Mouse (Mus musculus) spleen, adult 12 weeks (tissue): ENCODE measurements around the gene 1700013G24Rik.
"Not testable (repeated sequence)": the region's sequence is repeated elsewhere in the genome, so short reads cannot be mapped to it uniquely, and the experiment has no call there.

Experiments used
- DNase-seq: peaks from one replicate; pipeline ENCODE4 v3.0.0; 2022; ENCODE audit warnings: low spot score

1700013G24Rik gene

GRCm38 (mm10) chr4:137453234-137453767 is at the start of gene 1700013G24Rik:
Gene 1700013G24Rik (plus strand): TSS chr4:137453284.
- no peak for DNase-seq

DNA sequence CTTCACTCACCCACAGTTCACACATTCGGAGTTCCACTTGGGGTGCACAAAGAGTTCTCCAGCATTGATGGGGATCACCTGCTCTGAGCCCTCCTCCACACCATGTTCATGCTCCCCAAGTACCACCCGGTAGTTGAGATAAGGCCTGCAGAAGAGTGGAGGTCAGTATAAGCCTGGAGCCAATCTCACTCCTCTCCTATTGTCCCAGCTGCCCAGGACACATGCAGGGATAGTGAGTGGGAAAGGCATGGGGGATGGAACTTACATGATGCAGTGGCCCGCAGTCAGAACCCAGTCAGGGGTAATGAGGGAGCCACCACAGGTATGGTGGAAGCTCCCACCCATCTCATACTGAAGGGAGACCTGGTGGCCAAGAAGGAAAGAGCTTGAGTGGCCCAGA is 47.5 kb upstream of the 1700013G24Rik start:
- DNase-seq: no peak

- no peak for DNase-seq
Measured at GRCm38 (mm10) chr4:137409691-137410090, 43.4 kb upstream of the 1700013G24Rik start, which contains the start of gene Cela3a. Gene Cela3a (minus strand): TSS chr4:137409791.

DNA sequence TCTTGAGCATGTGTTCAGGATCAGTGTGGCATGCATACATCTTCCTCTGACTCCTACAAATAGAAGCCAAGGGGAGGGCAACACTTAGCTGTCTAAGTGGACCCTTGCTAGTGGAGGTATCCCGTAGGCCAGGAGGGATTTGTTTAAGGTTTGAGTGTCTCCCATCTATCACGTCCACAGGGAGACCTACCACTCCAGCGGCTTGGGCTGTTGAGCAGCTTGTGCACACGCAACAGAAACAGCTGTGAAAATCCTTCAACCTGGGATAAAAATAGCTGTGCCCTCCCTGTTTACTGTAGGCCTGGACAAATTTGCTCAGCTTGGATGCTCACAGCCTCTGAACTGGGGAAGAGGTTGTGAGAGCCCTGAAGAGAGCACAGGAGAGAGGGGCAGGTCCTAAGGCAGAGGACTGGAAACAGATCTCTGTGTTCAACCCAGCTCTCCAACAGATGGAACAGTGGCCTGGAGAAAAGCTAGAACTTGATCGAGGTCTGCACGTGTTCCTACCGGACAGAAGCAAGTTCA is 40.8 kb upstream of the 1700013G24Rik start:
- DNase-seq: not testable (repeated sequence)

DNA sequence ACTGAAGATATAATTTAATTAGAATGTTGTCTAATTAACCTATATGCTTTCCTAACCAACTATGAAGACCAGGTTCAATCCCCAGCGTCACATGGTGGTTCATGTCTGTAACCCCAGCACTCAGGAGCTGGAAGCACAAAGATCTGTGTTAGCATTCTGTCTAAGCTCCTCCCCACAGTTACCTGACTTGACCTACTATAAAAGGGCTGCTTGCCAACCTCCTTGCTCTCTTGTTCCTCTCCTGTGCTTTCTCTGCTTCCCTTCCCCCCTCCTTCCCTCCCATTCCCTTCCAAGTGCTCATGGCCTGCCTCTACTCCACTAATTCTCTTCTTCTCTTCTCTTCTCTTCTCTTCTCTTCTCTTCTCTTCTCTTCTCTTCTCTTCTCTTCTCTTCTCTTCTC is 38.1 kb upstream of the 1700013G24Rik start:
- DNase-seq: no peak

- no peak for DNase-seq
Measured at GRCm38 (mm10) chr4:137417712-137418564, 35.1 kb upstream of the 1700013G24Rik start.

GRCm38 (mm10) chr4:137430502-137430901 is 22.6 kb upstream of the 1700013G24Rik start, which contains the start of gene Cela3b:
Gene Cela3b (minus strand): TSS chr4:137430540.
- DNase-seq: no peak

DNA sequence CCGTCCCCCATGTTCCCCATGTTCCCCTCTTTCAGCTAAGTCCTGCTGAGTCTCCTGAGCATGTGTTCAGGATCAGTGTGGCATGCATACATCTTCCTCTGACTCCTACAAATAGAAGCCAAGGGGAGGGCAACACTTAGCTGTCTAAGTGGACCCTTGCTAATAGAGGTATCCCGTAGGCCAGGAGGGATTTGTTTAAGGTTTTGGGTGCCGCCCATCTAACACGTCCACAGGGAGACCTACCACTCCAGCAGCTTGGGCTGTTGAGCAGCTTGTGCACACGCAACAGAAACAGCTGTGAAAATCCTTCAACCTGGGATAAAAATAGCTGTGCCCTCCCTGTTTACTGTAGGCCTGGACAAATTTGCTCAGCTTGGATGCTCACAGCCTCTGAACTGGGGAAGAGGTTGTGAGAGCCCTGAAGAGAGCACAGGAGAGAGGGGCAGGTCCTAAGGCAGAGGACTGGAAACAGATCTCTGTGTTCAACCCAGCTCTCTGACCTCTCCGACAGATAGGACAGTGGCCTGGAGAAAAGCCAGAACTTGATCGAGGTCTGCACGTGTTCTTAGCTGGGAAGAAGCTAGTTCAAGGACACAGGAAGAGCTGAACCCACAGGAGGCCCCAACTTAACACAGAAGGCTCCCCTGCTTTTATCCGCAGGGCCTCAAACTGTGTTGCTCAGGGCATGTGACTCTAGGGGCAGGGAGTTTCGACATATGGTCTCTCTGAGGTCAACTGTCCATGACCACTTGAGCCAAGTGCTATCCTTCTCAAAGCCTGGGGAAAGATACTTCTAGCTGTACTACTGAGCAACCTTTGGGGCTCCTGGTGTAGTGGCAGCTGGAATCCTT is 20.2 kb upstream of the 1700013G24Rik start:
- not testable (repeated sequence) for DNase-seq

DNA sequence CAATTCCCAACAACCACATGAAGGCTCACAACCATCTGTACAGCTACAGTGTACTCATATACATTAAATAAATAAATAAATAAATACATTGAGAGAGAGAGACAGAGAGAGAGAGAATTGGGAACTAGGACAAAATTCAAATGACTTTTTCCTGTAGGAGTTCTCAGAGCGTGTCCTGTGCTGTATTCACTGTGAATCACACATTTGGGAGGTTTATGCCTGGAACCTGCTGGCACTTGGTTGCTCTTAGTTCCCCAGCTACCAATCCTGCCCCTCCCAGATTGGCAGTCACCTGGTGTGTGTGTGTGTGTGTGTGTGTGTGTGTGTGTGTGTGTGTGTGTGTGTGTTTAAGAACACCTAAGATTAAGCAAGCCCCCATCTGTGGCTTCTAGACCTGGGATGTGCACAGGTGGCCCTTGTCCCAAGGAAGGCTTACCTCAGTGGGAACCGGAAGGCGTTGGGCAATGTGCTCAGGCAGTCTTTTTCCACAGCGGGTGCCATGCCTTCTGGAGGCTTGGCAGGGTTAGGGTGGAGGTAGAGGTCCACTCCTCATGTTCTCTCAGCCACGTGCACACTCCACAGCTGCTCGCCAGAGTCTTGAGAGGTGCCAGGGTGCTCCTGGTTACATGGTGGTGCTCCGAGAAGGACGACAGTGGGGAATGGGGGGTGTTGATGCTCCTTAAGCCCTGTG is 16.0 kb upstream of the 1700013G24Rik start:
- DNase-seq: no peak

DNA sequence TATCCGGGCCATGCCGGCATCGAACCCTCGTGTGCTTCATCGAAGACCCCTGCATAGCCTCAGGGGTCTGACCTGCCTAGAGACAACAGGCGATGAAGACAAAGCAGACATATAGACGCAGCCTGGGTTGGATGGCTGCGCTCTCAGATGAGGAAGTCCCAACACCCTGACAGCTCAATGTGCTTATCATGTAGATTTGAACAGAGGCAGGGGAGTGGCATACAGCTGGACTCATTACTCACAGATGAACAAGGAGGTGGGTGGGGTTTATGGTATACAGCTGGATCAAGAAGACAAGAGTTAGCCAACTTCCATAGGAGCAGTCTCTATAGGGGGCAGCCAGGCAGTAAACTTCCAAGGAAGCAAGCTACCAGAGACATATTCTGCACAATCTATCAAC is 14.2 kb upstream of the 1700013G24Rik start:
- DNase-seq: peak; percentile 9

DNA sequence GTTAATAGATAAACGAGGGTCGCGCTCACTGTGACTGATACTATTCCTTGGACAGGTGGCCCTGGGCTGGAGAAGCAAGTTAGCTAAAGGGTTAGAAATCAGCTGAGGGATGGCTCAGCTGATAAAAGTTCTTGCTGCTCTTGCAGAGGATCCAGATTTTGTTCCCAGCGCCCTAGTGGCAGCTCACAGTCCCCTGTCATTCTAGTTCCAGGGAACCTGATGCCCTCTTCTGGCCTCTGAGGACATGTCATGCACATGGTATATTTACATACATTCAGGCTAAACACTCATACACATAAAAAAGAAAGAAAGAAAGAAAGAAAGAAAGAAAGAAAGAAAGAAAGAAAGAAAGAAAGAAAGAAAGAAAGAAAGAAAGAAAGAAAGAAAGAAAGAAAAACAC is 11.8 kb upstream of the 1700013G24Rik start:
- DNase-seq: no peak

DNA sequence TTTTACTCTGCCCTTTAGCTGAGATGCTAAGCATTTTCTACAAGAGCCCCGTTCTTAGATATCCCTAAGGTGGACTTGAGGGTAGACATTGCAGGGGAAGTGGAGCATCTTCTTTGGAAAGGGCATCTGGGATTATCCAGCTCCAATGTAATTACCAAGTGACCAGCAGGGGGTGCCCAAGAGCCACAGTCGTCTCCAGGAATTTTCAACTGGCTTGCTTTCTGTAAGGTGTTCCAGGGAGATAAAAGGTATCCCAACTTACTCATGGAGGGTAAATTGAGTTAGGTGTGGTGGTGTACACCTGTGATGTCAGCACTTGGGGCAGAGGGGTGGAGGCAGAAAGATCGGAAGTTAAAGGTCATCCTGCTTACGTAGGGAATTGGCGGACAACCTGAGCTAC is 9.5 kb upstream of the 1700013G24Rik start:
- DNase-seq: peak; percentile 42

DNA sequence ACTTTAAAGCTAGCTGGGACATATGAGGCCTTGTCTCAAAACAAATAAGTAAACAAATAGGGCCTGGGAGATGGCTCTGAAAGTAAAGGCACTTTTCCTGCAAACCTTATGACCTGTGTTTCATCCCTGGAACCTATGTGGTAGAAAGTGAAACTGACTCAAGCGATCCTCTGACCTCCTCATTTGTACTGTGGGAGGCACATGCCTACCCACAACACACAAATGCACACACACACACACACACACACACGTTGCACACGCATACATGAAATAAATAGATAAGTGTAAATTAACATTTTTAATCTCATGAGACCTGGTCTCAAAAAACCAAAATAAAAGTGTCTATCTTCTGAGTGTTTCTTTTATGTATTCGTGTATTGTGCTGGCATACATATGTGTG is 7.2 kb upstream of the 1700013G24Rik start:
- DNase-seq: no peak

DNA sequence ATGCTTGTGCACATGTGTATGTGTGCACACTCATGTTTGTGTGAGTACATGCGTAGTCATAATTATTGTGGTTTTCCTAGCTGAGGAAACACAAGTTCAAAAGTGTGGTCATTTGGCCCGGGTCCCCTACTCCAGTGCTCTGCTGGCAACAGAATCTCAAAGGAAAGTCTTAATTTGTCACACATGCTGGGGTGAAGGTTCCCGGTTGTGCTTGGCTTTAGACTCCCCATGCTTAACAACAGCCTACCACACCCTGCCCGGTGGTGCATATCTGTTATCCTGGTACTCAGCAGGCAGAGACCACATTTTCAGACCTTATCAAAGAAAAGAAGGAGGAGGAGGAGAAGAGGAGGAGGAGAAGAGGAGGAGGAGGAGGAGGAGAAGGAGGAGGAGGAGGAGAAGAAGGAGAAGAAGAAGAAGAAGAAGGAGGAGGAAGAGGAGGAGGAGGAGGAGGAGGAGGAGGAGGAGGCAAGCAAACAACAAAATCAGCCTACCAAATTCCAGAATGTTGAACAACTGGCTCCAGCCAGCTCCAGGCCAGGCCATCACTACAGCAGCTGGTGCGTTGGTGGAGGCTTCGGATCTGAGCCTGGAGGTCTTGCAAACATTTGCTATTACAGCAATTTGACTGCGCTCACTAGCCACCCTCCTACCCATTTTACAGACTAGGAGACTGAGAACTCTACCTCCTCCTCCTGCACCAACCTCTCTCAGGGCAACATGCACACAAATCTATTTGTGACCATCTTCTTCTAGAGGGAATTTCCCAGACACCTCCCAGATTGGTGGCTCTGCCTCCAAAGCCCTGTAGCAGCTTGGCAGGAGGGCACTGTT is 5.5 kb upstream of the 1700013G24Rik start:
- DNase-seq: no peak

GRCm38 (mm10) chr4:137448197-137448596 is 4.9 kb upstream of the 1700013G24Rik start:
- no peak for DNase-seq

- no peak for DNase-seq
Measured at GRCm38 (mm10) chr4:137448641-137449040, 4.4 kb upstream of the 1700013G24Rik start.

GRCm38 (mm10) chr4:137449132-137449531 is 4.0 kb upstream of the 1700013G24Rik start:
- DNase-seq: no peak

GRCm38 (mm10) chr4:137449715-137450114 is 3.4 kb upstream of the 1700013G24Rik start:
- DNase-seq: no peak

GRCm38 (mm10) chr4:137452190-137452589 is 894 bp upstream of the 1700013G24Rik start:
- no peak for DNase-seq

DNA sequence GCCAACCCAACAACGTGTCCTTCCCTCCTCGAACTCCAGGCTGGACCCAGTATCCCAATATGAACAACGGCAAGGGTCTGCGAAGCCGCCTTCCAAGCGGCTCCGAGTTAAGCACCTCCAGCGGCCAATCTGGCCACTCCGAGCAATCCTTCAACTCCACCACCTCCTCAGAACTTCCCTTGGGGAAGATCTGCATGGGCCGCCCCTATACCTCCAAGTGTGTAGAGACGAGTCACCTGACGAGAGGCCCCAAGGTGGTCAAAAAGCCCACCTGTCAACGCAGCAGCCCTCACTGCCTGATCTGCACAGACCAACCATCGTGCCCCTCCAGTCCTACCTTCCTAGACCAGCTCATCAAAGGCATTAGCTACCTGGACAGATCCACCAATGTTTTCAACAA is 1.5 kb downstream of the 1700013G24Rik start:
- no peak for DNase-seq

DNA sequence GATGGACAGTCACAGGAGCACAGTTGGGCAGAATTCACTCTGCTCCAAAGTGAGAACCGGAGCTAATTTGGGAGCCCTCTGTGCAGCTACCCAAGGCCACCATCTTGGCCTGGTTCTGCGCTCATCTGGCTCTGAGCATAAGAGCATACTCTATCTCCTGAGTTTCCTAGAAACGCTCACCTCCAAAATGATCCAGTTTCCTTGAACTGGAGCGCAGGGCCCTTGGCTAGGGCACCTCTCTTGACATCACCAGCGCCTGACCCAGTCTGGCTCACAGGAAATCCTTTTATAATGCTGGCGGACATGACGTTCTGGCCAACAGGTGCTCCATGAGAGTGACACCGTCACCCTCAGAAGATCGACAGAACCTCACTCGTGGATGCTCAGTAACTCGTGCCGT is 3.5 kb downstream of the 1700013G24Rik start:
- no peak for DNase-seq
